Comparison of ENCODE assay signal across 18 mouse cellular contexts in genomic region chr10:78402301-78402922, GRCm38 (mm10). TPM values are rescaled to one million over a fixed set of nuclear protein-coding genes. Genes with fewer than 3 reads are reported as not detected.
DNase-seq lines count a peak whose midpoint lies in the region; ATAC-seq and TF ChIP-seq lines count a peak whose summit lies in the region.
"Had no signal": no experiment of that assay in that cellular context is flagged by ENCODE, and none has a peak within 500 bp of the region (broad histone marks: within the 10 kb centered on the region; RNA-seq: fewer than 3 reads in every experiment).

No protein-coding gene starts in this region.

- no peak overlapping the region for H3K4me3 ChIP-seq in testis, adult 2 months (ENCODE audit: control insufficient read depth, low read depth, low read length)
- no peak overlapping the region for H3K4me3 ChIP-seq in forebrain, embryonic 16.5 days (replicated peaks; ENCODE audit: low read length)
- H3K4me3 ChIP-seq in forebrain, embryonic 10.5 days = no peak overlapping the region
- H3K4me3 ChIP-seq: embryonic facial prominence, embryonic 10.5 days; forebrain, embryonic 15.5 days; heart, embryonic 13.5 days; hindbrain, embryonic 15.5 days had no signal

- no peak overlapping the region for H3K9ac ChIP-seq in forebrain, embryonic 16.5 days (replicated peaks; ENCODE audit: low read depth, low read length)
- H3K9ac ChIP-seq: forebrain, embryonic 15.5 days; heart, embryonic 13.5 days; hindbrain, embryonic 15.5 days had no signal

- H3K4me1 ChIP-seq in testis, adult 2 months (ENCODE audit: control insufficient read depth, insufficient read depth, low read length) = no peaks in the 10 kb centered on the region
- H3K4me1 ChIP-seq in forebrain, embryonic 16.5 days (replicated peaks; ENCODE audit: control insufficient read depth, insufficient read depth, low read length) = no peaks in the 10 kb centered on the region; the same call in 1 of the 2 replicates
- peaks cover 13% of the 10 kb centered on the region for H3K4me1 ChIP-seq in forebrain, embryonic 10.5 days
- H3K4me1 ChIP-seq: forebrain, embryonic 15.5 days had no signal

- no peak overlapping the region for H3K27ac ChIP-seq in testis, adult 2 months (ENCODE audit: control insufficient read depth, insufficient read depth, low read depth, low read length)
- H3K27ac ChIP-seq in forebrain, embryonic 16.5 days (ENCODE audit: low read length) = no peak overlapping the region
- H3K27ac ChIP-seq in forebrain, embryonic 10.5 days = no peak overlapping the region
- H3K27ac ChIP-seq: embryonic facial prominence, embryonic 10.5 days; forebrain, embryonic 15.5 days; heart, embryonic 13.5 days; hindbrain, embryonic 15.5 days had no signal

- ATAC-seq in activated CD4-positive, CD25-positive, alpha-beta regulatory T cell, adult 4 months = peak; percentile 60
- ATAC-seq in forebrain, embryonic 16.5 days = no peak
- ATAC-seq: forebrain, embryonic 15.5 days; intestine, postnatal 0 days had no signal

- DNase-seq in testis, postnatal 10 days (ENCODE audit: low spot score) = no peak
- peak; percentile 49 for DNase-seq in CD4-positive helper T cell, adult 2 months (ENCODE audit: low read depth, low spot score)
- DNase-seq in CD4-positive, CD25-positive, alpha-beta regulatory T cell, adult 2 months (ENCODE audit: low read depth, low spot score) = peak; percentile 62
- no peak for DNase-seq in forebrain, embryonic 10.5 days (ENCODE audit: extremely low spot score, low spot score)
- DNase-seq: adrenal gland, postnatal 14 days; cerebellum, adult 18-20 months; cerebellum, postnatal 10 days; gastrocnemius, postnatal 10 days; heart, postnatal 36 days had no signal

- H3K27me3 ChIP-seq in testis, adult 2 months (ENCODE audit: control insufficient read depth, insufficient read depth, low read length) = no peaks in the 10 kb centered on the region
- no peaks in the 10 kb centered on the region for H3K27me3 ChIP-seq in forebrain, embryonic 16.5 days (replicated peaks; ENCODE audit: control insufficient read depth, insufficient read depth, low read length)
- peaks cover 3% of the 10 kb centered on the region; the same call in 1 of the 2 replicates for H3K27me3 ChIP-seq in forebrain, embryonic 10.5 days (ENCODE audit: poor library complexity, severe bottlenecking)
- H3K27me3 ChIP-seq: CH12.LX; forebrain, embryonic 15.5 days; heart, embryonic 13.5 days; hindbrain, embryonic 15.5 days had no signal

- no peaks in the 10 kb centered on the region for H3K9me3 ChIP-seq in forebrain, embryonic 16.5 days (ENCODE audit: control insufficient read depth, low read length)
- H3K9me3 ChIP-seq in forebrain, embryonic 10.5 days = no peaks in the 10 kb centered on the region
- H3K9me3 ChIP-seq: embryonic facial prominence, embryonic 10.5 days; forebrain, embryonic 15.5 days; heart, embryonic 13.5 days; hindbrain, embryonic 15.5 days had no signal

- H3K4me2 ChIP-seq in forebrain, embryonic 16.5 days (ENCODE audit: low read length) = no peak overlapping the region
- H3K4me2 ChIP-seq: forebrain, embryonic 15.5 days; heart, embryonic 13.5 days; hindbrain, embryonic 15.5 days had no signal

- 92% methylated on average over 14 of the region's 14 CpGs for WGBS in forebrain, embryonic 16.5 days
- WGBS in forebrain, embryonic 10.5 days = 91% methylated on average over 14 of the region's 14 CpGs

- TF ChIP-seq POLR2A in testis, adult 2 months (IDR thresholded peaks at IDR 0.05; ENCODE audit: control insufficient read depth, low read depth, low read length) = 0 out of 2 replicates have a peak, but pooled peaks have one; percentile 38

- TF ChIP-seq CTCF in testis, adult 2 months (IDR thresholded peaks at IDR 0.05; ENCODE audit: control insufficient read depth, insufficient read depth, insufficient replicate concordance, low read depth, low read length) = no peak

- H3K36me3 ChIP-seq in testis, adult 2 months (ENCODE audit: control insufficient read depth, insufficient read depth, low read length) = no peaks in the 10 kb centered on the region; the same call in 1 of the 2 replicates
- H3K36me3 ChIP-seq in forebrain, embryonic 16.5 days (ENCODE audit: control insufficient read depth, insufficient read depth) = peaks cover 59% of the 10 kb centered on the region
- H3K36me3 ChIP-seq in forebrain, embryonic 10.5 days (replicated peaks) = peaks cover 89% of the 10 kb centered on the region

RNA-seq across cellular contexts. Expression of gene Rrp1, which starts 10.4 kb away (rescaled TPM):
- polyA plus RNA-seq in testis, adult 2 months (2012; rRNA removed) = 349 and 360 TPM in 2 replicates
- polyA plus RNA-seq in activated CD4-positive, CD25-positive, alpha-beta regulatory T cell, adult 4 months (2017; shearing (Covaris generic)) = 100 to 1,000 TPM in 1 of 2 experiments, 10 to 100 TPM in 1; 92.2 to 124 TPM
- 436 and 438 TPM in 2 replicates for polyA plus RNA-seq in forebrain, embryonic 16.5 days (2015; fragmentation: Nextera tagmentation; extraction: Ambion mirVana)
- polyA plus RNA-seq in forebrain, embryonic 10.5 days (2016; fragmentation: Nextera tagmentation; extraction: Ambion mirVana) = 338 and 366 TPM in 2 replicates

RNA-seq across cellular contexts. Expression of gene Cstb, which starts 23.1 kb away (rescaled TPM):
- 17.6 and 20.3 TPM in 2 replicates for polyA plus RNA-seq in testis, adult 2 months (2012; rRNA removed)
- polyA plus RNA-seq in activated CD4-positive, CD25-positive, alpha-beta regulatory T cell, adult 4 months (2017; shearing (Covaris generic)) = 100 to 1,000 TPM; 166 to 179 TPM
- 96.6 and 117 TPM in 2 replicates for polyA plus RNA-seq in forebrain, embryonic 16.5 days (2015; fragmentation: Nextera tagmentation; extraction: Ambion mirVana)
- 115 and 118 TPM in 2 replicates for polyA plus RNA-seq in forebrain, embryonic 10.5 days (2016; fragmentation: Nextera tagmentation; extraction: Ambion mirVana)

RNA-seq across cellular contexts. Expression of gene Agpat3, which starts 50.1 kb away (rescaled TPM):
- 1,109 and 1,110 TPM in 2 replicates for polyA plus RNA-seq in testis, adult 2 months (2012; rRNA removed)
- polyA plus RNA-seq in activated CD4-positive, CD25-positive, alpha-beta regulatory T cell, adult 4 months (2017; shearing (Covaris generic)) = 100 to 1,000 TPM in 1 of 2 experiments, 10 to 100 TPM in 1; 88.9 to 102 TPM
- 71.2 and 78.2 TPM in 2 replicates for polyA plus RNA-seq in forebrain, embryonic 16.5 days (2015; fragmentation: Nextera tagmentation; extraction: Ambion mirVana)
- polyA plus RNA-seq in forebrain, embryonic 10.5 days (2016; fragmentation: Nextera tagmentation; extraction: Ambion mirVana) = 36.8 and 37.7 TPM in 2 replicates

Comparison
In these comparisons a context has a peak if more than half of its experiments do, and no peak if none do; other contexts are left out.
1. DNase-seq: peak in CD4-positive helper T cell, adult 2 months (single experiment) and CD4-positive, CD25-positive, alpha-beta regulatory T cell, adult 2 months (single experiment); none in testis, postnatal 10 days (single experiment) and forebrain, embryonic 10.5 days (single experiment).
2. RNA of gene Agpat3, which starts 50.1 kb away (polyA plus RNA-seq): 1,109 to 1,110 TPM in testis, adult 2 months; 88.9 to 102 TPM in activated CD4-positive, CD25-positive, alpha-beta regulatory T cell, adult 4 months, 71.2 to 78.2 TPM in forebrain, embryonic 16.5 days and 36.8 to 37.7 TPM in forebrain, embryonic 10.5 days; every median in the first group is over 10 times any median in the second.